Mouse (Mus musculus) lung, postnatal 0 days (tissue): ENCODE results near the gene Cplx3.

ENCODE experiments used
- CTCF ChIP-seq: IDR thresholded peaks from 2 replicates; pipeline ENCODE4 v1.5.1; 2016; ENCODE audit warnings: antibody characterized with exemption, mild to moderate bottlenecking
- EP300 ChIP-seq: IDR thresholded peaks from 2 replicates; pipeline ENCODE4 v1.6.1; 2016; ENCODE audit warnings: antibody characterized with exemption, mild to moderate bottlenecking, control low read depth

- no peak for TF ChIP-seq EP300
- no peak for TF ChIP-seq CTCF
These were observed 51.3 kb downstream of the Cplx3 start for GRCm38 (mm10) chr9:57554753-57555152.
